Mouse (Mus musculus) G1E (cell line): ENCODE measurements around the gene Nacc1.

Source experiments
- CTCF ChIP-seq: IDR thresholded peaks from 2 replicates; pipeline ENCODE4 v1.5.1; 2012; ENCODE audit warnings: low read depth, low read length, inconsistent platforms, mixed read lengths
- GATA1 ChIP-seq: IDR thresholded peaks from 2 replicates; pipeline ENCODE4 v1.6.1; 2012; ENCODE audit warnings: borderline replicate concordance, low read length, inconsistent platforms, mixed read lengths
- POLR2AphosphoS5 ChIP-seq: IDR thresholded peaks from 2 replicates; pipeline ENCODE4 v1.6.1; 2012; ENCODE audit warnings: low read depth, low read length, inconsistent platforms; ENCODE audit not compliant: insufficient replicate concordance

DNA sequence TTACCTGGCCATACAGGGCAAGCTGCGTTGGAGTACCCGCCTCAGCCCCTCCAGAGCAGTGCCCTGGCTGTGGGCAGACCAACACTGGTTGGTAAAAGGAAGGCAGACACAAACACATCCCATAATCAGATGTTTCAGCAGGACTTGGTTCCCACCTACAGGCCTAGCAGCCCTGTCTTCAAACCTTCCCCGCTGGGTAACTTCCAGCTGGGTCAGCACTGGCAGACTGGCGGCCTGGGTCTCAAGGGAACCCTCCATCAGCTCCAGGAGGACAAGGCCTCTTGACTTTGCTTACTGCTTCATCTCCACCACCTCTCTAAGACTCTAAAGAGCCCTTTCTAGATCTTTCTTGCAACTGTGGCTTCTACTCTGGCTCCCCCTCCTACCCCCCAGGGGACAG, 48.9 kb upstream of the Nacc1 start:
- TF ChIP-seq CTCF (no peak), GATA1 (no peak), POLR2AphosphoS5 (no peak)
